Mouse (Mus musculus): ENCODE data around the gene G6pc2. TPM values are rescaled to one million over a fixed set of nuclear protein-coding genes. Genes with fewer than 3 reads are reported as not detected.

The G6pc2 gene
- polyA plus RNA-seq, 1 experiment from 2014 or later = not detected

DNA sequence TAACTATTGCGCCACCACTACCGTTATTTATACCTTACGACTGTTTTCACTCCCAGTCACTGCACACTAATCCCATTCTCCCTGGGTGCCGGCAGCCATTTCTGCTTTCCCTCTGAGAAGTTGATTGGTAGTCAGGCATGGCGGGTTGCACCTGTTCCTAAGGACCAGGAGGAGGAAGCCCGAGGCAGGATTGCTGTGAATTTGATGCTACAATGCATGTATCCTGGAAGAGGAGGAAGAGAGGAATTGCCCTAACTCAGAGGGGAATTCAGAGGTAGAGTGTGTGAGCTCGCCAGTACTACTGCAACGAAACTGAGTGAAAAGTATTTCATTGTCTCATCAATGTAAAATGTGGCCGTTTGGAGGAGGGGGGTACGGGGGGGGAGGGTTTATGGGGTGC is 1.8 kb downstream of the G6pc2 start:
- no peak overlapping the region for H3K4me3 ChIP-seq
- H3K36me3 ChIP-seq = no peaks in the 10 kb centered on the region
- H3K27me3 ChIP-seq (ENCODE audit: low read depth, poor library complexity, severe bottlenecking) = no peaks in the 10 kb centered on the region
- 74% methylated on average over 10 of the region's 10 CpGs for WGBS
- no peak overlapping the region for H3K27ac ChIP-seq (replicated peaks)
- H3K4me1 ChIP-seq = 0 out of 2 replicates have a peak, but pooled peaks cover 3% of the 10 kb centered on the region
- DNase-seq (ENCODE audit: low spot score) = no peak
- H3K9me3 ChIP-seq (replicated peaks) = no peaks in the 10 kb centered on the region

DNA sequence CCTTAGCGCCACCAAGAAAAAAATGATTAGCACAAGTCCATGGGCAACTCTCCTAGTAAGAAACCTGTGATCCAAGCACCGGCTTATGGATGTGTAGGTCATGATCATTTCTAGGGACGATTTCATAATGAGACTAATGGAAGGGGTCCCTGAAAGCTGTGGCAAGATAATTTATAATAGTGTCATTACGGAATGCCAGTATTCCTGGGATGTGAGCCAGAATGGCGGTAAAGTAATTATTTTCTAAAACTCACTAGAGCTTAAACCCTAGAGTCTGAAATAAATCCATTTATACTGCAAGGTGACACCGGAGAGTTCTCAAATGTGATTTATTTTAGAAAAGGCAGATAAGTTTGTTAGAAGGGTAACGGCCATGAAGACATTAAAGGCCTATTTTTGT is 4.4 kb downstream of the G6pc2 start:
- H3K27ac ChIP-seq (replicated peaks) = no peak overlapping the region
- no peak for DNase-seq (ENCODE audit: low spot score)
- no peaks in the 10 kb centered on the region for H3K9me3 ChIP-seq (replicated peaks)
- no peaks in the 10 kb centered on the region for H3K36me3 ChIP-seq
- H3K4me1 ChIP-seq = 0 out of 2 replicates have a peak, but pooled peaks cover 3% of the 10 kb centered on the region
- no peaks in the 10 kb centered on the region for H3K27me3 ChIP-seq (ENCODE audit: low read depth, poor library complexity, severe bottlenecking)
- WGBS = 95% methylated on average over 7 of the region's 7 CpGs
- H3K4me3 ChIP-seq = no peak overlapping the region

DNA sequence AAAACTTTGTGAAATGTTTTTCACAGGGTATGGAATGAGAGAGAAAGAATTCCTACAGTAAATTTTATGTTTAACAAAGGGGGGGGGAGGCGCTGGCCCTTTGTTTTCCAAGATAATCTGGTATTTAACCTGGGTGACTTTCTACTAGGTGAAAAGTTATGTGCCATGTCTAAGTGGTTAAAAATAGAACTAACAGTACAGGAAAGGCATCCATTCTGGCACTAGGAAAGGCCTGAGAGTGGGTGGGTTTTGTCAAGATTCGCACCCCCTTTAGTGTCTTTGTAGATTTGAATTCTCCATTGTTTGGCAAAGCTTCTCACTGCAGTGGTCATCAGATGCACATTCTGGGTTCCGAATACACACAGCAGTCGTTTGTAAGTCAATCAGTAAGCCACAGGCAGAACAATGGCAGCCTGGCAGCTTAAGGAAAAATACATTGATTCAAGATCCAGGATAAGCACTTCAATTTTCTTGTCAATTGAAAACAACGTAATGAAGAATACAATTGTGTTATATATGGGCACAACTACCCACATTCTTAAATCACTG is 11.1 kb downstream of the G6pc2 start:
- no peaks in the 10 kb centered on the region for H3K36me3 ChIP-seq
- DNase-seq (ENCODE audit: low spot score) = no peak
- H3K27ac ChIP-seq (replicated peaks) = no peak overlapping the region
- 35% methylated on average over 5 of the region's 5 CpGs for WGBS
- H3K4me1 ChIP-seq = peaks cover 9% of the 10 kb centered on the region; the same call in 1 of the 2 replicates
- no peak overlapping the region for H3K4me3 ChIP-seq
- H3K27me3 ChIP-seq (ENCODE audit: low read depth, poor library complexity, severe bottlenecking) = no peaks in the 10 kb centered on the region
- H3K9me3 ChIP-seq (replicated peaks) = no peaks in the 10 kb centered on the region

DNA sequence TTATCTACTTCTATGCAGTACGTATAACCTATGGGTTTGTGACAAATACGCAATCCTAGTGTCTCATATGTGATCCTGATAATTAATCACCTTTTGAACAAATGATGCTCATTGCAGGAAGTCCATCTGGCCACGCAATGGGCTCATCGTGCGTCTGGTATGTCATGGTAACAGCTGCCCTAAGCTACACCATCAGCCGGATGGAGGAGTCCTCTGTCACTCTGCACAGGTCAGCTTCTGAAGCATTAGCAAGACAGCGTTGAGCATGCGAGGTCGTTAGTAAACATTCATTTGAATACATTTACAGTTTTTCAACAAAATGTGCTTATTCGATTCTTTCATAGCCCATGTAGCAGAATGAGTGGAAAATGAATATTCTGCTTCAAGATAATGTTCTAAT is 11.9 kb downstream of the G6pc2 start:
- Histone ChIP-seq H3K27me3 (ENCODE audit: low read depth, poor library complexity, severe bottlenecking) (no peaks in the 10 kb centered on the region), H3K4me1 (peaks cover 10% of the 10 kb centered on the region; the same call in 1 of the 2 replicates), H3K36me3 (no peaks in the 10 kb centered on the region), H3K27ac (replicated peaks) (no peak overlapping the region), H3K4me3 (no peak overlapping the region), H3K9me3 (replicated peaks) (no peaks in the 10 kb centered on the region)
- DNase-seq (ENCODE audit: low spot score) = no peak
- WGBS = 86% methylated on average over 10 of the region's 10 CpGs

DNA sequence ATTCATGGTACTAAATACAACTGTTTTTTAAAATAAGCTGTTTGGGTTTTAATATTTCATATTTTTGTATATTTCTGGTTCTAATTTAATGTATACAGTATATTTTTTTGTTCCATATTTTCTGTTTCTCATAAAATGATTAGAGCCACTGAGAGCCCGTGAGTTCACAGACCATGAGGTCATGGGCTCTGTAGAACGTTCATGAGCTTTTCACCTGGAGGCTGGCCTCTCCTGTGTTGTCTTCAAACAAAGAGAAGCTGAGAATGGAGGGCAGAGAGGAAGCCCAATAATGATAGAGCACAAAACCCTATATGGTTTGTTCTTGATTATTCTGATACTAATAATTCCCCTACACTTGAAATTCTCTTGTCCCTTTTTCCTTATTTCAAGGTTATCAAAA is 13.9 kb downstream of the G6pc2 start:
- 80% methylated on average over 2 of the region's 2 CpGs for WGBS
- no peak overlapping the region for H3K4me3 ChIP-seq

DNA sequence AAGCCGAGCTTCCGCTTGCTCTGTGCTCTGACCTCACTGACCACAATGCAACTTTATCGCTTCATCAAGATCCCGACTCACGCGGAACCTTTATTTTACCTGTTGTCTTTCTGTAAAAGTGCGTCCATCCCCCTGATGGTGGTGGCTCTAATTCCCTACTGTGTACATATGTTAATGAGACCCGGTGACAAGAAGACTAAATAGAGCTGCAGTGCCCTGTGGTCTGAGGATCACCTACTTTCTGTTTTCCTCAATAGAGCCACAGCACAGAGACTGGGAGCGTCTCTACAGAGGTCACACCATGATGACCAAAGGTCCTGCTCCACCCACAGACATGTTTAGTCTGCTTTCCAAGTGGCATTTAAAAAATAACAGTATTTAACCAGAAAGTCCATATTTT is 16.0 kb downstream of the G6pc2 start:
- Histone ChIP-seq H3K36me3 (no peaks in the 10 kb centered on the region), H3K27ac (replicated peaks) (no peak overlapping the region), H3K4me3 (no peak overlapping the region), H3K27me3 (ENCODE audit: low read depth, poor library complexity, severe bottlenecking) (no peaks in the 10 kb centered on the region), H3K9me3 (replicated peaks) (no peaks in the 10 kb centered on the region), H3K4me1 (peaks cover 7% of the 10 kb centered on the region; the same call in 1 of the 2 replicates)
- no peak for DNase-seq (ENCODE audit: low spot score)
- 87% methylated on average over 9 of the region's 9 CpGs for WGBS

More for the DNA sequence above, 13.9 kb downstream of the G6pc2 start:
- no peak for DNase-seq (ENCODE audit: low spot score)
- no peaks in the 10 kb centered on the region for H3K27me3 ChIP-seq (ENCODE audit: low read depth, poor library complexity, severe bottlenecking)
- peaks cover 10% of the 10 kb centered on the region; the same call in 1 of the 2 replicates for H3K4me1 ChIP-seq
- H3K9me3 ChIP-seq (replicated peaks) = no peaks in the 10 kb centered on the region
- no peak overlapping the region for H3K27ac ChIP-seq (replicated peaks)
- H3K36me3 ChIP-seq = no peaks in the 10 kb centered on the region

DNA sequence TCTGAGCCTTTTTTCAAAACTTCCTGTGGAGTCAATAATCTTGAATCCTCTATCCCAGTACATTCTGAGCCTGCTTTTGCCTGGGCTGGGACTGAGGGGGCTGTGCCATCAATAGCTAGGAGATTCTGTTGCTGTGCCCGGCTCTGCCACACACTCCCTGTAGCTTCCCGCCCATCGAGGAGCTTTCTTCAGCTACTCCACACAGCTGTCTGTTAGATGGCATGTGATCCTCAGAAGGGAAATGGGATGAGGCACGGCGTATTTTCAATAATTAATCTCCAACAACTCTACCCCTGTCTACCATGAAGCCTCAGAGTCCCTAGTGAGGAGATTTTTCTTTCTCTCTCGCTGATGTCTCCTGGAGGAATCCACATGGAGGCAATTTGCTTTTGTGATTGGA is 17.8 kb downstream of the G6pc2 start:
- Histone ChIP-seq H3K4me3 (no peak overlapping the region), H3K4me1 (0 out of 2 replicates have a peak, but pooled peaks cover 3% of the 10 kb centered on the region), H3K27ac (replicated peaks) (no peak overlapping the region), H3K36me3 (no peaks in the 10 kb centered on the region), H3K27me3 (ENCODE audit: low read depth, poor library complexity, severe bottlenecking) (no peaks in the 10 kb centered on the region), H3K9me3 (replicated peaks) (no peaks in the 10 kb centered on the region)
- 82% methylated on average over 6 of the region's 6 CpGs for whole genome bisulfite sequencing
- DNase-seq (ENCODE audit: low spot score) = no peak

DNA sequence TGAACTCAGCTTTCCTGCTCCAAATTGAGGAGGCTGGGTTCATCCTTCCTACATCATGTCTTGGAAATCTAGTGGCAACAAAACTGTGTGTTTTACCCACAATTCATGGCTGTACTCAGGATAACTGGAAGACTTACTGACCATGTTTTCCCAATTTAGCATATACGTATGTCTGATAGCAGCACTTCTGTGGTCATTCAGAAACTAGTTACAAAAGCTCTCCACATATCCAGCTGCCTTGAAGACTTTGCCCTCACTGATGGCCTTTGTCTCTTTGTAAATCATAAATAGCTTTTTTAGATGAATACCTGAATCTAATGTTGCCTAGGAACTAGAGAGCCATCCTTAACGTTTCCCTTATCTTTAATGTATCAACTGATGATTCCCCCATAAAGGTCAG is 19.3 kb downstream of the G6pc2 start:
- Histone ChIP-seq H3K36me3 (no peaks in the 10 kb centered on the region), H3K27ac (replicated peaks) (no peak overlapping the region), H3K9me3 (replicated peaks) (no peaks in the 10 kb centered on the region), H3K27me3 (ENCODE audit: low read depth, poor library complexity, severe bottlenecking) (no peaks in the 10 kb centered on the region), H3K4me1 (0 out of 2 replicates have a peak, but pooled peaks cover 3% of the 10 kb centered on the region), H3K4me3 (no peak overlapping the region)
- no peak for DNase-seq (ENCODE audit: low spot score)
- 93% methylated on average over 2 of the region's 2 CpGs for WGBS

DNA sequence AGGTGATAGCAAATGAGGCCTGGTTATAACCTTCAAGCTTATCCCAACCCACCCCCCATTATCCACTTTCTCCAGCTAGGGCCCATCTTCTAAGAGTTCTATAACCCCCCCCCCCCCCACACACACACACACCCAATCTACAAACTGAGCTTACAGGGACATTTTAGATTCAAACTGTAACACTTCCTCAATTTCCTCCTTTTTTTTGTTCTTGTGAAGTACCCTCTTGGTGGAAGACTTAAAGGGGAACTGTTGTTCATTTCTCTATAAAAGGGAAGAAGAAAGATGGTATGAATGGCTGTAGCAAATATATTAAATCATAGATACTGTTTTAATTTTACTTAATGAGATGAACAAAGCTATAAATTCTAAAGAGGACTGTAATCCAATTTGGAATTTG is 21.2 kb downstream of the G6pc2 start:
- no peaks in the 10 kb centered on the region for H3K27me3 ChIP-seq (ENCODE audit: low read depth, poor library complexity, severe bottlenecking)
- H3K27ac ChIP-seq (replicated peaks) = no peak overlapping the region
- no peaks in the 10 kb centered on the region for H3K9me3 ChIP-seq (replicated peaks)
- no peak overlapping the region for H3K4me3 ChIP-seq
- no peaks in the 10 kb centered on the region for H3K4me1 ChIP-seq
- no peaks in the 10 kb centered on the region for H3K36me3 ChIP-seq
- no peak for DNase-seq (ENCODE audit: low spot score)

DNA sequence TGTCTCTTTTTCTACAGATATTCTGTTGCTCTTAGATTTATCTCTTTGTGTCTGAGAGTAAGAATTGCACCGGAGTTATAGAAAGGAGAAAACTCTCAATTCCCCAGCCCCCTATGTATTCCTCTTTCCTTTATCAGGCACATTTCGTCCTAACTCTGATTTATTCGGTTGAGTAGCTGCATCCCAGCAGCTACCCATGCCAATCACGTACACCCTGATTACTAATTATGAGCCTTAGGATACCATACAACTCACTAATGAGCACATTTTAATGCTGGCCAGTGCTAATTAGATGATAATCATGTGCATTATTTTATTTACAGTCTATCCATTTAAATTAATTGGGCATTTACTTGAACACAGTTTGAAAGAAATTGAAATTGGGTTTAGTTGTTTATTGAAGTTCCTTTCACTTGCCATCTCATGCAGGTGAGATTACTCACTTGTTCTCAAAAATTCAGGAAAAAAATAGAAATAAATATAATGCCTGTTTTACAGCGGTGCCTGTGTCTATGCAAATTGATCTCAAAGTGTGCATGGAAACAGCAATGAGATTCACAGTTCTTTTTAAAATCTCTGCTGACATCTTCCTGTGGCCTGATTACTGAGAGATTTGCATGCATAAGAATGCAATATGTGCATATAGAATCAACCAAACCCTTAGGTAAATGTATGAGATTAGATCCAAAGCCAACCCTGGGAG is 24.3 kb downstream of the G6pc2 start:
- Histone ChIP-seq H3K4me3 (no peak overlapping the region), H3K9me3 (replicated peaks) (no peaks in the 10 kb centered on the region), H3K27ac (replicated peaks) (no peak overlapping the region), H3K36me3 (no peaks in the 10 kb centered on the region), H3K27me3 (ENCODE audit: low read depth, poor library complexity, severe bottlenecking) (no peaks in the 10 kb centered on the region), H3K4me1 (no peaks in the 10 kb centered on the region)
- WGBS = 92% methylated on average over 5 of the region's 5 CpGs
- no peak for DNase-seq (ENCODE audit: low spot score)

DNA sequence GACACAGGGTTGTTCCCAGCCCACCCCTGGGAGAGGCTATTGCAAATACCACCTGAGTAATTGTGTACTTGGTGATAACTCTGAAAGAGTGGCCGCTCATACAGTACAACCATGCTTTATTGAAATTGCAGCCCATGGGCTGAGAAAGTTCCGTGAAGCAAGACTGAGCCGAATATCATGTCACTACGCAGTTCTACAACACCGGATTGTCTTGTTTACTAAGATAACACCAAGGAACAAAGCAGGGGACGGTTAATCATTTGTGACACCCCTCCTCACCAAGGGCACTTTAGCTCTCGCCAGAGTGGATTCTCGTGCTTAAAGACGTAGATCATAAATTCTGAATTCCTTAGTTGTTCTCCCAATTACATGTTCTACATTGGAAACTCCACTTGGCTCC is 28.4 kb downstream of the G6pc2 start:
- no peaks in the 10 kb centered on the region for H3K27me3 ChIP-seq (ENCODE audit: low read depth, poor library complexity, severe bottlenecking)
- no peaks in the 10 kb centered on the region for H3K36me3 ChIP-seq
- DNase-seq (ENCODE audit: low spot score) = no peak
- H3K4me3 ChIP-seq = no peak overlapping the region
- 92% methylated on average over 9 of the region's 9 CpGs for WGBS
- no peaks in the 10 kb centered on the region for H3K9me3 ChIP-seq (replicated peaks)
- no peaks in the 10 kb centered on the region for H3K4me1 ChIP-seq
- no peak overlapping the region for H3K27ac ChIP-seq (replicated peaks)

DNA sequence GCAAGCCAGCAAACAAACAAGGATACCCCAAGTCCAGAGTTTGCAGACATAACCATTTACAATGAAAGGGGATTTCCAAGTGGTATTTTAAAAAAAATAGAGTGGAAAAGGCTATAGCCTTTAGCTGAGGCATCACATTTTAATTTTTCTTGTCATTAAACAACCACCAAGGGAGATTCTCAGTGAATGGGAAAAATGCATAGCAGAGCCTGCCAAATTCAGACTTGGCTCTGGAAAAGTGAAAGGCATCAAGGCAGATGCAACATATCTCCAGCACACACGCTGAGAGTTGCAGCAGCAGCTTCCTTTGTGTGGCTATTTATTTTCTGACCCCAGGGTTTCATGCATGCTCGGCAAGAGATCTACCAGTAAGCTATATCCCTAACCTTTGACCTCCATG is 34.1 kb downstream of the G6pc2 start:
- peaks cover 21% of the 10 kb centered on the region for H3K4me1 ChIP-seq
- no peak overlapping the region for H3K27ac ChIP-seq (replicated peaks)
- no peak overlapping the region for H3K4me3 ChIP-seq
- no peaks in the 10 kb centered on the region for H3K27me3 ChIP-seq (ENCODE audit: low read depth, poor library complexity, severe bottlenecking)
- DNase-seq (ENCODE audit: low spot score) = no peak
- WGBS = 25% methylated on average over 2 of the region's 2 CpGs
- no peaks in the 10 kb centered on the region for H3K36me3 ChIP-seq
- H3K9me3 ChIP-seq (replicated peaks) = no peaks in the 10 kb centered on the region

DNA sequence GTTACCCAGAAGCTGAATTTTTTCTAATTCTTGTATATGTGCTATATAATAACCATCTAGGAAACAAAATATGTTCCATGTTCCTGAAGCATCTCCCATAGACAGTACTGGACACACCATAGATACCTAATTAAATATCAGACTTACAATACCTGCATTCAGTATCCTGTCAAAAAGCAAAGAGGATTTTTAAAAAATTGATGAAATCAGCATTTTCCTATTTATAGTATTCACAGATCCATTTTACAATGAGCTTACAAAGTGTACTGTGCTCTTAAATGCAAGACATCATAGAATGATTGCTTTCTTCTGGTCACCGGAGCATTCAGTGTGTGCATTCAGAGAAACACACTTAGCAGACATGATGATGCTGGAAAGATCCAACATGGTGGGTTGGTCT is 36.2 kb downstream of the G6pc2 start:
- H3K36me3 ChIP-seq = no peaks in the 10 kb centered on the region
- no peak overlapping the region for H3K27ac ChIP-seq (replicated peaks)
- H3K4me1 ChIP-seq = peaks cover 21% of the 10 kb centered on the region
- no peaks in the 10 kb centered on the region for H3K27me3 ChIP-seq (ENCODE audit: low read depth, poor library complexity, severe bottlenecking)
- H3K4me3 ChIP-seq = no peak overlapping the region
- no peaks in the 10 kb centered on the region for H3K9me3 ChIP-seq (replicated peaks)
- WGBS = 96% methylated on average over 1 of the region's 1 CpGs
- no peak for DNase-seq (ENCODE audit: low spot score)
